Mouse (Mus musculus) adrenal gland, postnatal 4 days (tissue): ENCODE data around the gene Mest. TPM values are rescaled to one million over a fixed set of nuclear protein-coding genes. Genes with fewer than 3 reads are reported as not detected.

Experiments used
- DNase-seq, 2 experiments: peaks; one replicate each; pipeline ENCODE4 v3.0.0; 2021 to 2022; ENCODE audit warnings: low spot score in 2 of 2, mixed read lengths in 2 of 2
- long read RNA-seq, 2 experiments: library from polyadenylated mRNA; stranded (forward); transcript quantifications; one replicate each; pipeline ENCODE4 v2.0.0; 2021
- total RNA-seq, 2 experiments: library from RNA; stranded (reverse); gene quantifications; 2 replicates each; pipeline ENCODE4 v1.2.3; 2021

Gene Mest
- 100 to 1,000 TPM; 359 to 373 TPM for total RNA-seq
- long read RNA-seq, experiment 1, transcript Mest-211 (12 exons, 2,561 nt), result major isoform, 145 of 194 reads
- long read RNA-seq, experiment 1, partial matches to known transcripts, result 21 of 194 reads
- long read RNA-seq, experiment 1, other reads (novel, unspliced or antisense), result 28 of 194 reads
- long read RNA-seq, experiment 2, transcript Mest-211 (12 exons, 2,561 nt), result major isoform, 288 of 342 reads
- long read RNA-seq, experiment 2, partial matches to known transcripts, result 38 of 342 reads
- long read RNA-seq, experiment 2, other reads (novel, unspliced or antisense), result 16 of 342 reads

DNA sequence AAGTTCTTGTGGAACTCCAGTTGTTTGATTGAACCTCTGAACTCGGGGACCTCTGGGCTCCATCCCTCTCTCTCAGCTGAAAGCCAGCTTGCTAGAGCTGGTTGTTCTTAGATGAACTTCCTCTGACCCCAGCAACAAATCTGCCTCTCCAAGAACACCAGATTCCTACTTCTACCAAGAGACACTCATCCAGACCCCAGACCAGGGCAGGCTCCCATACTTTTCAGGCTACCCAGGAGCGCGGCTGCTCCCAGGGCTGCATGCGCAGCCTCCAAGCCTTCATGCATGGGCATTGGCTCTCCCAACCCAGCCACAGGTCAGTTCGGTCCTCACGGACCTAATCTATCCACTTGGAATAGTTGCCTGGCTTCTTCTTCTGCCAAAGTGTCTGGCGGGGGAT is at the start of gene Mest:
TSS of gene Mest (plus strand) at position 217 of the 400 bp plus-strand sequence.
- DNase-seq, result no peak

DNA sequence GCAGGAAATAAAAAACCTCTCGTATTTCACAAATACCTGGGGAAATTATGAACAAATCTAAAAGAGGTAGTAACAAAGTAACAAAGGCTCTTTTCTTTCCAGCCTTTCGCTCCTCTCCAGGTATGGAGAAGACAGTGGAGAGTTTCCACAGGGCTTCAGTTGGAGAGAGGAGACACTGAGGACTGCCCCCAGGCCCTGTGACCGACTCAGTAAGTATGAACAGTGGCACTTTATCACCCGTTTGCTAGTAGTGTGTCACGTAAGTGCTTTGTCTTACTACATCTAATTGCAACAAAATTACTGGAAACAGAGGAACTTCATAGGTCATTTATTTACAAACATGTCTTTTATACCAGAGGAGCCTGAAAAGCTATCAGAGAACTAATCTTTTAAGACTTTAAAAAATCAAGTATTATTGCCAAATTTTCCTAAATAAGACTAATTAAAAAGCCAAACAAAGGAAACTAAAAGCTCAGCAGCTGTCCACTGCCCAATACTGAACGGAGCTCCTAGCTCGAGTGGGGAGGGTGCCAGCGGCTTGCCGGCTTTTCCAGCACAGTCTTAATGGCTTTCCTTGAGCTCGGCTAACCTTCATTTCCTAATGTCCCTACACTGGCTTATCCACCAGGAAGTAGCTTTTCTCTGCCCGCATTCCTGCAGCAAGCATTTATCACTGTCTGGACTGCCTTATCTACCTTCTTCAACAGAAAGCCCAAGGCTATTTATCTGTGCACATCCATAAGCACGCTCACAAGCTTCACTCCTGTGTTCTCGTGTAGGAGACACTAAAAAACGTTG is 49.4 kb upstream of the Mest start:
- DNase-seq, result no peak

DNA sequence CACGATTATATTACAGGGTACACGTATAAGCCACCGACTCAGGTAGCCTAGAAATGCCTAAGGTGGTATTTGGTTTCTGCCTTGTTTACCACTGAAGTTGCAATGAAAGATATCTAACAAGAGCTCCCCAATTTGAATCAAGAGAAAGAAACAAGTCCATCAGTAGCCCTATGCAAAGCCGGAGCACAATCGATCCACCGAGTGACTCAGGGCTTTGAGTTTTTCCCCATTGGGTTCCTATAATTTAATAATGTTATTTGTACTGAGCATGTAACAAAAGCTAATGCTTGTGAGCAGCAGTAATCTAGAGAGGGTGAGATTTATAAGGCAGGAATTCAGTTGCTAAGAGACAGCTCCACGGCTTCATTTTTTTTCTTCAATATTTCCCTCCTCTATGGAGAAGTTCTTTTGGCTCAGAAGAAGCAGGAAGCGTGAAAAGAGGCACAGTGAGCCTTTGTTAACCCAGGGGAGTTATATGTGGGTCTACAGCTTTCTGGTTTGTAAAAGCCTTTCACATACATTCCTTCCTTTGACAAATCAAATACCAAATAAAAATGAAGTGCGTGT is 48.5 kb upstream of the Mest start:
- no peak for DNase-seq

DNA sequence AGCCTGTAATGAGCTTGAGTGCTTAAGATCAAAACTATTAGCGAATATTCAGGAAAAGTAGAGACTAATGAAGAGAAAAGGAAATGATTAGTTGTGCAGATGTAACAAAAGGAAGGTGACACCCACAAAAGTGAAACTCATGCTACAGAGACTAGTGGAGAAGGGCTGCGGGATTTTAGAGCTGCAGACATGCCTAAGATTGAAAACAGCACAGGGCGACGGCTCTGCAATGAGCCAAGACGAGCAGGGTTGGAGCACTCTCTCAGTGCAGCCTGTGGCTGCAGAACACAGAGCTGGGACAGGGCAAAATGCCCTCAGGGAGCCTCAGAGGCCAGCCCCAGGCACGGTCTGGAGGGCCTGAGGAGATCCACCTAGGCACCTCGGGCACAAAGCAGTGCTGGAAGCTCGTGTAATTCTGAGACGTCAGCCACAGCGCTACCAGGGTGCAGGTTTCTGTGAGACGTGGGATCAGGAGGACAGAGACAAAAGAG is 48.0 kb upstream of the Mest start:
- no peak for DNase-seq

DNA sequence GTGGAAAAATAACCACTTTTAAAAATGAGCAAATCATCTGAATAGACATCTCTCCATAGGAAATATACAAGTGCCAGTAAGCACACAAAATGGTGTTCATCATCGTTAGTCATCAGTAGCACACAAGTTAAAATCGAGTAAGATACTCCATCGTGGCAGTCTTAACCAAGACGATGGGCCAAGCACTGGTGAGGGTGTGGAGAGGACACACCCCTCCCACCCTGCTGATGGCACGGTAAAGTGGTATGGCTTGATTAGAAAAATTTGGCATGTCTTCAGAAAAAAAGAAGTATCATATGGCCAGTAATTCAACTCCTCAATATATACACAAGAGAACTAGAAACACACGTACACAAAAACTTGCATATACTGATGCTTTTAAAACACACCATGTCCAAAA is 46.8 kb upstream of the Mest start:
- no peak for DNase-seq

DNA sequence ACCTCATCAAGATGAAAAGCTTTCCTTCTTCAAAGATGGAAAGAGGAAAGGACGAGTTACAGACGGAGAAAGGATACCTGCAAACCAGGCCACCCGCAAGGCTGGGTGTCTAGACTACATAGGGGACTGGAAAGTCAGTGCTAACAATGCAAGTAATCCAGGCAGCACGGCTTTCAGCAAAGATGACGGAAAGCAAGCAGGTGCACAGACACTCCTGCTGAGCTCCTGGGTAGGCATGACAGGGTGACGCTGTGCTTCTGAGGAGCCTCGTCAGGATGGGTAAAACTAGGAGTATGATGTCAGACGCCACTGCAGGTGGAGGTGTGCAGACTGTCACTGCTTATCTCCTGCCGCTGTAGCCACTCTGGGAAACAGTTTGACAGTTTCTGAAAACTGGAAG is 45.8 kb upstream of the Mest start:
- DNase-seq, result no peak

DNA sequence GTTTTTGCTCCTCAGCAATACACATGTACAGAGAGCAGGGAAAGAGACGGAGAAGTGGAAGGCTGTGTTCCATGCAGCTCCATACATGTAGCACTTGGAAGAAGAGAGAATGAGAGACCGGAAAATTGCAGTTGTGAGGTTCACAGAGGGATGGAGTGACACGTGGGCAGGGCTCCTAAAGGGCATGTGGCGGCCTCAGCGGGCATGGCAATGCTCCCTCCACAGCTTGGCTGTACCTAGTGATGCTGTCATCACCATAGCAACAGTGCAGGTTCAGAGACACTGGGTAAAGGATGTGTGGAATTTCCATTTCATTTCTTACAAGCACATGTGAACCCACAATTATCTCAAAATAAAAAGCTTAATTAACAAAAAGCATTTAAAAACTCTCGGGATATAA is 44.9 kb upstream of the Mest start:
- DNase-seq, result no peak

DNA sequence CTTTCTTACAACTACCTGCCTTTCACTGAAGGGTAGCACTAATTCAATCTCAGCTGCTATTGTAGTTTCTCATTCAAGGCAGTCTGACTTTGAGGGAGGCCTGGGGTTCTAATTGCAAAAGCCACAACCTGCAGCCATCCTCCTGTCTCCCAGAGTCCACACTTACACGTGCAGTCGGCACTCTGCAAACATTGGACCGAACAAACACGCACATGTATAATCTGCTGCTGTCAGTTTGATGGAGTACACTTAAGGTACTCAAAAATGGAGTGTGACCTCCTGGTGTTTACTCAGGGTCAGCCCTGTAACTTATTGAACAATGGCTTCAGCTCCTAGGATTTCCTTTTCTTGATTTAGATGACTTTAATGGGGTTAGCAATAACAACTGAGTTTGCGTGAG is 43.8 kb upstream of the Mest start:
- DNase-seq, result no peak

DNA sequence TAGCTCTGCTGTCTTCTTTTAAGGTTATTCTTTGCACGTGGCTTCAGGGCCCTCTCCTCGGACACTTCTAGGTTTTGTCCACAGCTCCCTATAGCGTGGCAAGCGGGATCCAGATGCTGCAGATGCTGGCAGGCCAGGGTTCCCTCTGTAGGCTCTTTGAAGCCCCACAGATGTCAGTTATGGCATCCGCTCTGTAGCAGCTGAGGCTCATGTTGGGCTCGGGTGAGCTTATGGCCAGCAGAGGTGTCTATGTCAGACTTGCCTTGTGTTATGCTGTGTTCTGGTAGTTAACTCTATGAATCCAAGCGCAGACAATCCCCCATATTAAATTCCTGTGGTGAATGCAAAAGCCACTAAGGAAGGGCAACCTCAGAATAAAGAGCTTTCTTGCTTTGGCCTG is 42.9 kb upstream of the Mest start:
- no peak for DNase-seq

- DNase-seq, result no peak
Measured at GRCm38 (mm10) chr6:30681935-30682900, 41.1 kb upstream of the Mest start.

- no peak for DNase-seq
Measured at GRCm38 (mm10) chr6:30684570-30684969, 38.8 kb upstream of the Mest start.

DNA sequence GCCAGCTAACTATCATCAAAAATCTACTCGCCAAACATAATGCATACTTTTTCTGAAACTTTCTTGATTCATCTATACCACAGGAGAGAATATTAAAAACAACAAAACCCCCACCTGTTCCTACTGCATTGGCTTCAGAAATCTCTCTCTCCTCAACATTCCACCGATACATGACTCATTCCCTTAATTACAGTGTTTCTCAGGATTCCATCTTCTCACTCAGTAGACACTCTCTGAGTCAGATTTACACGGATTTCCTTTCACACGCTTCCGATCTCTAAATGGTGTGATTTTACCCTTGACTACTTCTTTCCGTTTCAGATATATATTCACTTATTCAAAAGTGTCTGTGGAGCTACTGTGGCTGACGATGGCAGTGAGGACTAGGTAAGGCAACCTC is 36.1 kb upstream of the Mest start:
- DNase-seq, result no peak

DNA sequence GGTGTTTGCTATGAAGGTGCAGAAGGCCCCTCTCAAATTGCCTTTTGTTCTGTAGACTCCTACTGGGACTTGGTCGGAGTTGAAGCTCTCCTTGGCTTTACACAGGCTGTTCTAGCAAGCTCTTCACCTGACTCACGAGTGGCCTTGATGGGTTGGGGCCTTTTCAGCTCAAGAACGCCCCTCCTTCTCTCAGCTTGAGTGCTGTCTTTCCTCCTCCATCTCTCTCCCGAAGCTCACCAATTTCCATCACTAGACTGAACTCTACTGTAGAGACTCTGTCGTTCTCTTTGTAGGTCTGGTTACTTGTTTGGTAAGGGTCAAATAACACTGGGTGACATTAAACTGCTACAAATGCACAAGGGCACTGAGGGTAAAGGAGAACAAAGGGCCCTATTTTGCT is 30.5 kb upstream of the Mest start:
- DNase-seq, result no peak

- DNase-seq, result peak; percentile 93
Measured at GRCm38 (mm10) chr6:30693350-30693991, 29.9 kb upstream of the Mest start, which contains the start of gene Cep41. TSS of gene Cep41 (minus strand) at chr6:30693749.

GRCm38 (mm10) chr6:30694209-30694608 is 29.1 kb upstream of the Mest start:
- DNase-seq, result no peak

DNA sequence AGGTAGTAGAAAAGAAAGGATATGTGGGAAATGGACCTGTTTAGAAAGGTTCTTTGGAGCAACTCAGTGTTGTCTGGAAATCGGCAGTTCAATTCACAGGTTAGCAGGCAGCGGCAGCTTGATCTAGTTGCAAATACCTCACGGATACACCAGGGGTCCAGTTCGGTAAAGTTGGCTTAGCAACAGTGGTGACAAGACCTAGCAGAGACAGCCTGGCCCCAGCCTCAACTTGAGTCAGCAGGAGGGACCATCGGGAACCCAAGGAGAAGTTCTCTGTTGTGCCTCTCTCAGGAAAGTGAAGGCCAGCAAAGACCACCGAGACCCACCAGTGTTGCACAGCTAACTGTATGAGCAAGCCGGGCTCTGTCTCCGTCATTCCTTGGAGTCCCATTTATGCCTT is 28.2 kb upstream of the Mest start:
- no peak for DNase-seq

DNA sequence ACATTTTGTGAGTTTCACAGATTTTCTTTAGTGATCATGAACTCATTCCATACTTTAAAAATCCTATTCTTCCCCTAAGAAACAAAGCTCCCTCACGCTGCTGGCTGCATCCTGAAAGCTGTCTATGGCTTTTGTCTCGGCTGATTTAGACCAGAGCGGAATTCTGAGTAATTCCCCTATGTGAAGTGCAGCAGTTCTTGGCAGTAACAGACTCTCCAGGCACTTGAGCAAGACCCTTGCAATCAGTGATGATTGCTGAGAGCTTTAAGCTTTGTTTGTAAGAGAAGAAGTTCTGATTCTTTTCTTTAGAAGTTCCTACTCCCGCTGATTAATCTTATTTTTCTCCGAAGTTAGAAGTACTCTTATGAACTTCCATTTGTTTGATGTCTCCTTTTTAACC is 25.9 kb upstream of the Mest start:
- DNase-seq, result no peak

DNA sequence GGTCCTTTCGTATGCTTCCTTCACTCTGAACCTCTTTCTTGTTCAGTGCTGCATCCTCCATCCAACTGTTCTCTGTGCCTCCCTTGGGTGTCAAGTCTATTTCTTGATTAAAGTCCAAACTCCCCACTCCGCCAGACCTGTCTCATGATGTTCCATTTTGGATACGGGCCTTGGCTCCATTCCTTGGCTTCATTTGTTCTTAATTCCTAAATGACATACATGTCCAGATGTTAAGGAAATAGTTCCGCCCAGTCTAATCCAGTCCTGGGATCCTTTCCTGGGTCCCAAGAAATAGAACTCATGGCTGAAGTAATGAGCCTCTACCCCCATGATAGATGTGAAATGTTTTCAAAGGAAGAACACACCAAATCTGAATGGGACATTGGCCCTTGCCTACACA is 25.3 kb upstream of the Mest start:
- no peak for DNase-seq

- DNase-seq, result no peak
Measured at GRCm38 (mm10) chr6:30700182-30700581, 23.2 kb upstream of the Mest start.

DNA sequence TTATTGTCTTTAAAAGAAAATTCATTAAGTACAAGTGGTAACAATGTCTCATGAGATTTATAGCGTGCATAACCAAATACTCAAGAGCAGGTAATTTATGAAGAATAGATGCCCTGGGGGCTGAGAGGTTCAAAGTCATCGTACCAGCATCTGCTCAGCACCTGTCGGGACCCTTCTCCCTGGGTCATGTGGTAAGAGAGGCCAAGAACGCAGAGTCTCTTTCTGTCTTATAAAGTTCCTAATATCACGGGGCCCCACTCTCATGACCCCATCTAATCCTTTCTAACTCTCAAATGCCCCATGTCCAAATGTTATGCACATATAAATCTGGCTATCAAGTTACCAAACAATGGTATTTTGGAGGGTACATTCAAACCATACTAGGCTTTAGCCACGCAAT is 20.5 kb upstream of the Mest start:
- no peak for DNase-seq

DNA sequence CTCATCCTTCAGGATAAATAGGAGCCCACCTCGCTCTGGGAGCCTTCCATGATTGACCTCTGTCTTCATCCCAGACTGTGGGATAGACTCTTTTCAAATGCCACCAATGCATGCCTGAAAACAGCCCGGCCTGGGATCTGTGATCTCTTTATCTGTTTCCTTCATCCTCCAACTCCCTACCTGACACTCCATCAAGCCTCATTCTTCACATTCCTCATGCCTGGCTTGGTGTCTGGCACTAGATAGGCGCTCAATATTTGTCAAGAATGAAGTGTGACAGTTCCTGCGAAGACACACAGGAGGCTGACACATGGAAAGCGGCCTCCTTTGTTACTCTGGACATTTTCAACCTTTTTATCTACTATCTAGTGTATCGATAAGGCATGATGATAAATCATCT is 19.9 kb upstream of the Mest start:
- no peak for DNase-seq
